Mouse (Mus musculus): ENCODE measurements around the gene Fras1. TPM values are rescaled to one million over a fixed set of nuclear protein-coding genes. Genes with fewer than 3 reads are reported as not detected.

The Fras1 gene
- polyA plus RNA-seq, 1 experiment from 2014 or later = 8.6 TPM

DNA sequence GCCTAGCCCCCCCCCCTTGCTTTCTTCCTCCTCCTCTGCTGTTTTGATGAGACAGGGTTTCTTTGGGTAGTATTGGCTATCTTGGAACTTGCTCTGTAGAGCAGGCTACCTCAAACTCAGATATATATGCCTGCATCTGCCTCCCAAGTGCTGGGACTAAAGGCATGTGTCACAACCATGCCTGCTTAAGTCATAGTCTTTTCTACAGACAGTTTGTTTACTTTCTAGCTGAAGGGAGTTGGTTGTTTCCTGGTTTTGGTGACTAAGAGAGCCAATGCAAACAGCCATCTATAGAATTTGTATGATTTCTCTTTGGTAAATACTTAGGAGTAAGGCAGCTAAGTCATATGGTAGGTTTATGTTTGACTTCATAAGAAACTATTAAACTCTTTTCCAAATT, 6.5 kb upstream of the Fras1 start:
- H3K4me3 ChIP-seq (ENCODE audit: low read depth, low read length) = no peak overlapping the region
- H3K4me2 ChIP-seq (ENCODE audit: low read depth, low read length) = no peak overlapping the region
- no peaks in the 10 kb centered on the region for H3K27me3 ChIP-seq (ENCODE audit: control insufficient read depth, insufficient read depth, low read length)
- H3K9me3 ChIP-seq (ENCODE audit: control insufficient read depth, low read length) = no peaks in the 10 kb centered on the region
- no peaks in the 10 kb centered on the region for H3K4me1 ChIP-seq (ENCODE audit: control insufficient read depth, insufficient read depth, low read length)
- no peak overlapping the region for H3K9ac ChIP-seq (replicated peaks; ENCODE audit: low read depth, low read length)
- H3K36me3 ChIP-seq (ENCODE audit: control insufficient read depth, insufficient read depth, low read length) = no peaks in the 10 kb centered on the region
- no peak overlapping the region for H3K27ac ChIP-seq (ENCODE audit: low read depth, low read length)
- no peak for ATAC-seq (ENCODE audit: low read depth)

DNA sequence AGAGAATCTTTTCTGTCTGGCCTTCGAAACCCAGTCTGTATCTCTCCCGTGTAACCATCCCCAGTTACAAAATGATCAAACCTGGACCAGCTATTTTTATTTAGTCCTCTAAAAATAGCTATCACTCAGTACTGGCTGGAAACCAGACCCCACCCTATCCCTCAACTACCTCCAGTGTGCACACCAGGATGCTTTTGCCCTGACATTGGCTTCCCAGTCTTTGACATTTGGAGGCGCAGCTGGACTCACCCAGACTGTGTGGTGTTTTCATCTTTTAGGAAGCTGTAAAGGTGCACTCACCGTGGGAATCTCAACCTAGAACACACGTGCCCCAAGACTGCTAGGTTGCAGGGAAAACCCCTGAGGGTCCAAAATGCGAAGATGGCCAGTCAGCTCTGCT, 649 bp upstream of the Fras1 start:
- H3K4me3 ChIP-seq (ENCODE audit: low read depth, low read length) = peak overlapping the region; percentile 61
- H3K9ac ChIP-seq (replicated peaks; ENCODE audit: low read depth, low read length) = peak overlapping the region; percentile 50; the same call in 1 of the 2 replicates
- ATAC-seq (ENCODE audit: low read depth) = 0 out of 2 replicates have a peak, but pooled peaks have one; percentile 1
- no peaks in the 10 kb centered on the region for H3K36me3 ChIP-seq (ENCODE audit: control insufficient read depth, insufficient read depth, low read length)
- peak overlapping the region; percentile 96 for H3K4me2 ChIP-seq (ENCODE audit: low read depth, low read length)
- H3K27me3 ChIP-seq (ENCODE audit: control insufficient read depth, insufficient read depth, low read length) = no peaks in the 10 kb centered on the region
- no peaks in the 10 kb centered on the region for H3K9me3 ChIP-seq (ENCODE audit: control insufficient read depth, low read length)
- H3K4me1 ChIP-seq (ENCODE audit: control insufficient read depth, insufficient read depth, low read length) = no peaks in the 10 kb centered on the region
- 0 out of 2 replicates have a peak overlapping the region, but pooled peaks have one; percentile 22 for H3K27ac ChIP-seq (ENCODE audit: low read depth, low read length)
- WGBS = 37% methylated on average over 6 of the region's 6 CpGs

DNA sequence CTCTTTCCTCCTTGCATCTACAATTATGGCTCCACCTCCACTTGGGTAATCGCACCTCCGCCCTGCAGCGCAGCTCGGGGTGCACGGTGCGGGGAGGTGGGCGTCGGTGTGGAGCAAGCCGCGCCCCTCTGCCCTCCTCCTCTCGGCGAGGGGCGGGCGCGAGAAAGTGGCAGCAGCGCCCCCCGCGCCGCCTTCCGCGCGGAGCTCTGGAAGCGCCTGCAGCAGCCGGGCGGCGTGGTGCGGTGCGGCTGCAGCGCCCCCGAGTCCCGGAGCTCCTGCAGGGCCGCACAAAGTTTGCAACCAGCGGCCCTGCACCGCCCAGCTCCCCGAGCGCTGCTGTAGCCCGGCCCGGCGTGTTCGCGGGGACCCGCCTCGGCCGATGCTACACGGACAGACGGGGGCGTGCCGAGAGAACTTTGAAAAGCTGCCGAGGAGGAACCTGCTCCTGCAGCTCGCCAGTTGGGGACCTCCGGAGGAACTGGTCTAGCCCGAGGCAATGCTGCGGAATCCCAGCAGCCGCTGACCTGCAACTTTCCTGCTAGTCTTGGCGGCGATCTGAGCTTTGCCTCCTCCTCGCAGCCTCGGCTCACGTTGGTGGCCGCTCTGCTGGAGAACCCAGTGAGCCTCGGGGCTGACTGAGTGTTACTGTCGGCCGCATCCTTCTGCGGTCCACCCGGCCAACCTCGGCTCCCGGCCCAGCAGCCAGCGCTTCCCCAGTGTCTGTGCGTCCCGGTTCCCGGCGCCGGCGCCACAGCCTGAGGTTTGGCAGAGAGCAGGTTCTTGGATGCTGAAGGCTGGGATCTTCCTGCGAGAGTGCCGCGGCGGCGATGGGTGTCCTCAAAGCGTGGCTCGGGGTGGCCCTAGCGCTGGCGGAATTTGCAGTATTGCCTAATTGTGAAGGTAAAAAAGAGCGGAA, 489 bp downstream of the Fras1 start:
- H3K9ac ChIP-seq (replicated peaks; ENCODE audit: low read depth, low read length) = peak overlapping the region; percentile 50
- peak; percentile 91 for ATAC-seq (ENCODE audit: low read depth)
- no peaks in the 10 kb centered on the region for H3K9me3 ChIP-seq (ENCODE audit: control insufficient read depth, low read length)
- under 1% methylated on average over 69 of the region's 84 CpGs for WGBS
- H3K27ac ChIP-seq (ENCODE audit: low read depth, low read length) = 0 out of 2 replicates have a peak overlapping the region, but pooled peaks have one; percentile 22
- no peaks in the 10 kb centered on the region for H3K27me3 ChIP-seq (ENCODE audit: control insufficient read depth, insufficient read depth, low read length)
- no peaks in the 10 kb centered on the region for H3K36me3 ChIP-seq (ENCODE audit: control insufficient read depth, insufficient read depth, low read length)
- peak overlapping the region; percentile 96 for H3K4me2 ChIP-seq (ENCODE audit: low read depth, low read length)
- peak overlapping the region; percentile 61 for H3K4me3 ChIP-seq (ENCODE audit: low read depth, low read length)
- H3K4me1 ChIP-seq (ENCODE audit: control insufficient read depth, insufficient read depth, low read length) = no peaks in the 10 kb centered on the region

DNA sequence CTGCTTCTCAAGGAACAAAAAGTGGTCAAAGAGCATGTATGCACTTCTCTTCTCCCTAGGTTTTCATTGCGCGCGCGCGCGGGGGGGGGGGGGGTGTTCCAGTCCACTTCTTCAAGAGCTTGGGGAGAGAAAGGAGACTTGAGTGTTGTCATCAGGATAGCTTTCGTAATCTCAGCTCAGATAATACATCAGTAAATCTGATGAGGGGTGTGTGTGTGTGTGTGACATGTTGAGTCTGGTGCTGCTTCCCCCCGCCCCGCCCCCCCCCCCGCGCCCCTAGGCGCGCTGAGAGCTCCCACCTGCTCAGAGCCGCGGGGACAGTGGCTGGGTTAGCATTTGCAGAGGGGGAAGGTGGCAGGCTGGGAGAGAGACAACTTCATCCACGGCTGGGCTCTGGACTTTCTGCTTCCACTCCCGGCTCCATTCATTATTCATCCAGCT, 1.7 kb downstream of the Fras1 start:
- no peaks in the 10 kb centered on the region for H3K9me3 ChIP-seq (ENCODE audit: control insufficient read depth, low read length)
- H3K27me3 ChIP-seq (ENCODE audit: control insufficient read depth, insufficient read depth, low read length) = no peaks in the 10 kb centered on the region
- 0% methylated on average over 10 of the region's 17 CpGs for WGBS
- H3K36me3 ChIP-seq (ENCODE audit: control insufficient read depth, insufficient read depth, low read length) = no peaks in the 10 kb centered on the region
- H3K27ac ChIP-seq (ENCODE audit: low read depth, low read length) = no peak overlapping the region
- peak overlapping the region; percentile 96 for H3K4me2 ChIP-seq (ENCODE audit: low read depth, low read length)
- H3K4me1 ChIP-seq (ENCODE audit: control insufficient read depth, insufficient read depth, low read length) = no peaks in the 10 kb centered on the region
- ATAC-seq (ENCODE audit: low read depth) = no peak; the same call in 1 of the 2 replicates
- peak overlapping the region; percentile 50; the same call in 1 of the 2 replicates for H3K9ac ChIP-seq (replicated peaks; ENCODE audit: low read depth, low read length)
- H3K4me3 ChIP-seq (ENCODE audit: low read depth, low read length) = peak overlapping the region; percentile 61

DNA sequence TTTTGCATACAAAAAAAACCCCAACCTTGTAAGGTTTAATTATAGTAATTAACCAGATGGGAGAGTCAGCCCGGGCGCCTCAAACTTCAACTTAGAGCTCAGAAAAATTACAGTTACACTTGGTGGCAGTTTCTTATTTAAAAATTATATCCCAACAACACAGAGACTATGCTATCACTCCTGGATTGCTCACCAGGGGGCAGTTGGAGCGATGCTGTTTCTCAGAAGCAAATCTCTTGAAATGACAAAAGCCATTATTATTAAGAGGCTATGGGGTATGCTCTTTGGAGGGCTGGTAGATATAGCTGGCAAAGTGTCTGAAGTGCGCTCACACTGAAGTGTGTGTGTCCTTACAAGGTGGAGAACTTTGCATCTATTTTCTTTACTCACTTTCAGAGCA, 2.5 kb downstream of the Fras1 start:
- Histone ChIP-seq H3K9ac (replicated peaks; ENCODE audit: low read depth, low read length) (no peak overlapping the region), H3K9me3 (ENCODE audit: control insufficient read depth, low read length) (no peaks in the 10 kb centered on the region), H3K36me3 (ENCODE audit: control insufficient read depth, insufficient read depth, low read length) (no peaks in the 10 kb centered on the region), H3K4me3 (ENCODE audit: low read depth, low read length) (no peak overlapping the region), H3K27ac (ENCODE audit: low read depth, low read length) (no peak overlapping the region), H3K27me3 (ENCODE audit: control insufficient read depth, insufficient read depth, low read length) (no peaks in the 10 kb centered on the region), H3K4me2 (ENCODE audit: low read depth, low read length) (no peak overlapping the region; the same call in 1 of the 2 replicates), H3K4me1 (ENCODE audit: control insufficient read depth, insufficient read depth, low read length) (no peaks in the 10 kb centered on the region)
- no peak for ATAC-seq (ENCODE audit: low read depth)
- 45% methylated on average over 4 of the region's 4 CpGs for WGBS

DNA sequence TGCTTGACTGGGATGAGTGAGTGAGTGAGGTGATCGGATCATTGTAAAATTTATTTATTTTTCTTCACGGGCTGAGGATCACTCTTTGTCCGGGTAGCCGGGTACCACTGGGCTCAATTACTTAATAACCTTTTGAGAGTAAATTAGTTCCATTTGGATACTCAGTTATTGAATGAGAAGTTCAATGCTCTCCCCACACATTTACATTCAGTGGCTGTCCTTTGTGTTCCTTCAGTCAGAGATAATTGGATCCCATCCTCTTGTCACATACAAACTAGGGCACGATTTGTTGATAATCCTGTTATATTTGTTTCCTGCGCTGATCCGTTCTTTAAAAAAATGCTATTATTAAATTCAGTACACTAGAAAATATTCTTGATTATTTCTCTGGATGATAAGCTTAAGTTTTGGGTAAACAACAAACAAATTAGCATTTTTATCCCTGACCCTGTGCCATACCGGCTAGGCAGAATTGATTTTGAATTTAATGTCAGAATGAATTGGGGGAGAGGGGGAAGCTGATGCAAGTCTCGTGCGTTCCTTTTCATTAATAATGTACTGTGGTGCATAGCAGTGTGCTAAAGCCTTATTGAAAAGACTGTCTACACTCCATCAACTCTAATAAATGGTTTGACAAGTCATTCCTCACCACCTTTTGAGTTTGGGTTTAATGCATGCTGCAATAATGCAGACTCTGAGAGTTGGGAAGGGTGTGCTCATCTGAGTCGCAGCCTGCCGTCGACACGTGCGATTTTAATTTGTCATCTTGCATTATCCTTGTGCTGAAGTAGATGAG, 12.6 kb downstream of the Fras1 start:
- no peak overlapping the region for H3K4me2 ChIP-seq (ENCODE audit: low read depth, low read length)

DNA sequence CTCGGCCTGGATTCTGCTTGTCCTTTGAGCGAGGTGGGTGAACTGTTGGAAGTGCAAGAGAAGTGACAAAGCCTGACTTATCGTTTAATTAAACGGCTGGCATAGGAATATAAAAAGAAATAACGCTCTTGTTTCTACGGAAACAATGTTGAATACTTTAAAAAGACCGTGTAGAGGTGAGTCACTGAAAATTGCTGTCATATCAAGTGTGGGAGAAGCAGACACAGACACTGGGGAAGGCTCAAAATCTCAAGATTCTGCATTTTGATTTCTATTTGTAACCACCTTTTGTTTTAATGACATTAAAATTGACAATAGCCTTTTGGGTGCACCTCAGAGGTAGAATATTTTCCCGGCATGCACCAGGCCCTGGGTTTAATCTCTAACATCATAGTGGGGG, 14.6 kb downstream of the Fras1 start:
- no peaks in the 10 kb centered on the region for H3K27me3 ChIP-seq (ENCODE audit: control insufficient read depth, insufficient read depth, low read length)
- no peaks in the 10 kb centered on the region for H3K9me3 ChIP-seq (ENCODE audit: control insufficient read depth, low read length)
- H3K4me2 ChIP-seq (ENCODE audit: low read depth, low read length) = no peak overlapping the region
- H3K4me3 ChIP-seq (ENCODE audit: low read depth, low read length) = no peak overlapping the region
- H3K4me1 ChIP-seq (ENCODE audit: control insufficient read depth, insufficient read depth, low read length) = no peaks in the 10 kb centered on the region
- no peaks in the 10 kb centered on the region for H3K36me3 ChIP-seq (ENCODE audit: control insufficient read depth, insufficient read depth, low read length)
- H3K9ac ChIP-seq (replicated peaks; ENCODE audit: low read depth, low read length) = no peak overlapping the region
- WGBS = 93% methylated on average over 8 of the region's 8 CpGs
- no peak for ATAC-seq (ENCODE audit: low read depth)
- H3K27ac ChIP-seq (ENCODE audit: low read depth, low read length) = no peak overlapping the region

More for the DNA sequence above, 12.6 kb downstream of the Fras1 start:
- Histone ChIP-seq H3K4me3 (ENCODE audit: low read depth, low read length) (no peak overlapping the region), H3K27me3 (ENCODE audit: control insufficient read depth, insufficient read depth, low read length) (no peaks in the 10 kb centered on the region), H3K9ac (replicated peaks; ENCODE audit: low read depth, low read length) (no peak overlapping the region), H3K36me3 (ENCODE audit: control insufficient read depth, insufficient read depth, low read length) (no peaks in the 10 kb centered on the region), H3K4me1 (ENCODE audit: control insufficient read depth, insufficient read depth, low read length) (no peaks in the 10 kb centered on the region), H3K9me3 (ENCODE audit: control insufficient read depth, low read length) (no peaks in the 10 kb centered on the region), H3K27ac (ENCODE audit: low read depth, low read length) (no peak overlapping the region)
- WGBS = 53% methylated on average over 15 of the region's 15 CpGs
- no peak for ATAC-seq (ENCODE audit: low read depth)

DNA sequence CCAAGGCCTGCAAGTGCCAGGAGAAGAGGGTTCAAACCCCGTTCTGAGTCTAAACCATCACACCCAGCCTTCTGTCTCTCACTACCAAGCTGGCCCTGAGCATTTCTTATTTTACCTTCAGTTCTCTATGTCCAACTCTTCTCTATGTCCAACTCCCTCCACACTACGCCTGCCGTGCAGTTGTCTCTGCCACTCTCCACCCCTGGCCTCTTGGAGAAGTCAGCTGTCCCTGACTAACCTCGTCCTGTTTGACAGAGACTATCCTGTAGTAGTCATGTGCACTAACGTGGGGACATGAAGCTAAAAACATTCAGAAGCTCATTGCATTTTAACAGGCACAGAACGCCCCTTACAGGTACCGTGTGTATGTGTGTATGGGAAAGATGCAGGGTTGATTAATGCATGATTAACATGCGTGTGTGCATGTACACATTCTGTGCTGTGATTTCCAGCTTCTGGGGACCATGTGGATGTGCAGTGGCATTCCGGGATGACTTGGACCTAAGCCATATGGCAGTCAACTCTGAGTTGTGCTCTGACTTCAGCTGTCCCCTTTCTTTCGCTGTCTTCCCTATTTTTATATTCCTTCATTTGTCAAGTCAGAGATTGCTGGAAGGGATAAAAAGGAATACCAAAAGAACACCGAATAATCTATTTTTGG, 16.3 kb downstream of the Fras1 start:
- no peak overlapping the region for H3K27ac ChIP-seq (ENCODE audit: low read depth, low read length)
- no peak for ATAC-seq (ENCODE audit: low read depth)
- no peak overlapping the region for H3K4me2 ChIP-seq (ENCODE audit: low read depth, low read length)
- H3K27me3 ChIP-seq (ENCODE audit: control insufficient read depth, insufficient read depth, low read length) = no peaks in the 10 kb centered on the region
- H3K4me3 ChIP-seq (ENCODE audit: low read depth, low read length) = no peak overlapping the region
- 93% methylated on average over 11 of the region's 11 CpGs for WGBS
- H3K36me3 ChIP-seq (ENCODE audit: control insufficient read depth, insufficient read depth, low read length) = no peaks in the 10 kb centered on the region
- no peaks in the 10 kb centered on the region for H3K4me1 ChIP-seq (ENCODE audit: control insufficient read depth, insufficient read depth, low read length)
- H3K9ac ChIP-seq (replicated peaks; ENCODE audit: low read depth, low read length) = no peak overlapping the region
- no peaks in the 10 kb centered on the region for H3K9me3 ChIP-seq (ENCODE audit: control insufficient read depth, low read length)
